Mouse (Mus musculus): ENCODE results near the gene Eif2b4.
"Not testable (repeated sequence)": the region's sequence is repeated elsewhere in the genome, so short reads cannot be mapped to it uniquely, and the experiment has no call there.

Eif2b4 gene

DNA sequence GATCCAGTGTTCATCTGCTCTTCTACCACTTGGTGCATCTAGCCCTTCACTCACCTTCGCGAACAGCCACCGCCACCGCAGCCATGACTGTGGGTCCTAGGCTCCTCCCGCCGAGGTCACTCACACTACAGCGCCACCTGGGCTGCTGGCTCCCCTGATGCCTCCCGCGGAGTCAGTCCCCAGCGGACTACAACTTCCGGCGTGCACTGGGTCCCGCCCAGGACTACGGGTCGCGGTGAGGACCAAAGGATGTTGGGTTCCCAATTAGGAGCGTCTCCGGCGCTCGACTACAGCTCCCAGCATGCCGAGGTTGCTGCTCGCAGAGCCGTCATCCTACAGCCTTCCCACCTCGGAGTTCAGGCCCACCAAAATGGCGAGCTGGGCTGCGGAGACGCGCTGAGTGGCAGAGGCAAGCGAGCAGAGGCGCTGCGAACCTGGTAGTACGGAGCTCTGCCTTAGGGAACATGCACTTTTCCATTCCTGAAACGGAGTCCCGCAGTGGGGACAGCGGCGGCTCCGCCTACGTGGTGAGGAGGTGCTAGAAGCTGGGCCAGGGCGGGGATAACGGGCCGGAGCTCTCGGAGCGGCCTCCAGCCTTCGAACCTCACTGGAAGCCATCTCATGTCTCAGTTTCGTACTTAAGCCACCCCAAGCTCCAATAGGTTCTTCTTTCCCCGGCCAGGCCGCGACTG, at the start of gene Eif2b4, which contains the start of gene Snx17:
Gene Eif2b4, minus strand, starts transcription at position 492 of the 692 bp plus-strand sequence.
Gene Snx17, plus strand, starts transcription at position 289 of the 692 bp plus-strand sequence.
- peak; percentile 98 for DNase-seq (ENCODE audit: low spot score)

DNA sequence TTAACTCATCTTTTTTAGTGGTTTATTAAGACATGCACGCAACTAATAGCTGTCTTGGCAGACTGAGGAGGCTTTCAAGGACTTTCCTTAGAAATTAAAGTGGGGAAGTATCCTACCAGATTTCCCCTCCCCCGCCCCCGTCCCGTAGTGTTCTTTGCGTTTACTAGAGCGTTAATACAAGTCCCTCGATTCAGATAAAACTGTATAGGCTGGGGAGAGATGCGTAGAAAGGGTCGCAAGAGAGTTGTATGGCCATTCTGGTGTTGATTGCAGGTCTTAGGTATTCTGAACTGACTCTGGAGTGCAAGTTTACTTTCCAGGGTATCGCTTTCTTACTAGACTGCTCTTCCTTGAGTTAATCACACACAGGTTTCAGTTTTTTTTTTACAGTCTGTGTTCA, 49.0 kb upstream of the Eif2b4 start:
- DNase-seq (ENCODE audit: low spot score), result no peak

DNA sequence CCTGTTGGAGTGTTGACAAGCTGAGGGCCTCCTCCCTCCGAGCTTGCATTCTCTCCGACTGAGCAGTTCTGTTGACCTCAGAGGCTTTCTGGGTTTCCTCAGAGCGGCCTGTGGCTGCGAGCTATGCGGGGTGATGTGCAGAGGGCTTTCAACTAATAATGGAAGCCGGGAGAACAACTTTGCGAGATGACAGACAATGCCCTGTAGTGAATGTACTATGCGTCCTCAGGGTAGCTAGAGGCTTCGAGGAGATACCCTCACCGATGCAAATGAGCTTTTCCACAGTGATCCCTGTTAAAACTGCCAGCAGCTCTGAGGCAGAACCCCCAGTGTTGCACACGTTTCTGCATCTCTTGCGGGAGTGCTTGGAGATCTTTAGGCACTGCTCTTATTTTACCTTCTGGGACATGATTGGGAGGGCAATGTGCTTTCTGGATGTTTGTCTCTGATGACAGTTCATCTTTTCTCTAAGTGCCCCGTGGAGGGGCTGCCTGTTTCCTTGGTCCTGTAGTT, 48.3 kb upstream of the Eif2b4 start:
- no peak for DNase-seq (ENCODE audit: low spot score)

DNA sequence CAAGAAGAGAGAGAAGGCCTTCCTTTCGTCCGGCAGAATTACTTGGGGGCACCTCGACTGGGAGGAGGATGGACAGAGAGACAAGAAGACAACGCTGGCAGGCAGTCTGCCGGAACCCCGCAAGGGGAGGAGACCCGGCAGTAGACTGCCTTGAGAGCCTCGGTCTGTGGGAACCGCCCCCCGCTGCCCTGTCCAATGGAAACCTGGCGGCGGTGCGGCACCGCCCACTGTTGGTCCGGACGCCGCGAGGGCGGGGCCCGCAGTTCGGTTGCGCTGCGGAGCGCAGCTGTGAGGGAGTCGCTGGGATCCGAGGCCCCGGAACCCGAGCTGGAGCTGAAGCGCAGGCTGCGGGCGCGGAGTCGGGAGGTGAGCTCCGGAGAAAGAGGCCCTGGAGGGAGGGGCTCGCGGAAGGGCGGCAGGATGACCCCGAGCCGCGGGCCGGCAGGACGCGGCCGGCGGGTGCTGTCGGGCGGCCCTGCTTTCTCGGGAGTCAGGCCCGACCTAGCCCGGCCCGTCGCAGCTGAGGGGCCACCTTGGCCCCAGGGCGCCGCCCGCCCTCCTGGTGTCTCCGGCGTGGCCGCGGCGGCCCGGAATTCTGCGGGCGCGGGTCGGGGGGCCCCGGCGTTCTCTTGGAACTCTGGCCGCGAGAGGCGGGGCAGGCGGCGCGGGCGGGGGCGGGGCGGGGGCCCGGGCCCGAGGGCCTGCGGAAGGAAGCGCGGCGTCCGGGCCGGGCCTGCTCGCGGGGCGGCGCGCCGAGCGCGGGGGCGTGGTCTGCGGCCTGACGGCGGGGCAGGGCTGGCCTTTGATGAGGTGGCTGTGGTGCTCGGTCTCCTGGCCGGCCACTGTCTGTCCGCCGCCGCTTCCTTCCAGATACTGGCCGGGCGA, 47.6 kb upstream of the Eif2b4 start, which contains the start of the genes Nrbp1 and Gm9970:
Gene Nrbp1, plus strand, starts transcription at position 228 of the 885 bp plus-strand sequence.
Gene Gm9970, minus strand, starts transcription at position 596 of the 885 bp plus-strand sequence.
- DNase-seq (ENCODE audit: low spot score), result peak; percentile 90

DNA sequence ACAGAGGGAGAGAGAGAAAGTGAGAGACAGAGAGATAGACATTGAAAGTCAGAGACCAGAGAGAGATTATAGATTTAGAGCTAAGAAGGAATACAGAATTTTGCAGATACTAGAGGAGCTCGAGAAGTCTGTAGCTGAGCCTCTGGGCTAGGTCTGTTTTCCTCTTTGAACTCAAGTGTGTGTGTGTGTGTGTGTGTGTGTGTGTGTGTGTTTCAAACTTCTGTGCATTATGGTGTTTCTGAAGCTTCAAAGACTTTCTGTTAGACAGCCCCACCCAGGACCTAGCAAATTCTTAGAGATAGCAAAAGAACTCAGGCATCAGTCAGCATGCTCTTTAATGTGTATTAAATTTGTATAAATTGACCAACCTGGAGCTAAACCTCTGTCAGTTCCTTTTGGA, 33.4 kb upstream of the Eif2b4 start:
- no peak for DNase-seq (ENCODE audit: low spot score)

DNA sequence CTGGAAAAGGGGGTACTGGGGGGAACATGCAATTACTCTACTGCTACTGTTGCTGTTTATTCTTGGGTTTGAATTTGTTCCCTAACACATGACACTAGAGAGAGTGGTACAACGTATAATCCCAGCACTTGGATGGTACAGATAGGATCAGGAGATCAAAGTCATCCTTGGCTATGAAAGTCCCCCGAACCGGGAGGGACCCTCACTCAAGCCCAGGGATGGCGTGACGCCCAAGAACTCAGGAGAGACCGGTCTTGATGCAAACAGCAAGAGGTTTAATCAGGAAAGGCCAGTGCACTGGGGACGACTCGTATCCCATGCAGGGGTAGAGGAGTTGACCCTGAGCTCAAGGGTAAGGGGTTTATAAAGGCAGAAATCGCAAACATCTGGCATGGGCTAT, 29.5 kb upstream of the Eif2b4 start:
- DNase-seq (ENCODE audit: low spot score), result no peak

DNA sequence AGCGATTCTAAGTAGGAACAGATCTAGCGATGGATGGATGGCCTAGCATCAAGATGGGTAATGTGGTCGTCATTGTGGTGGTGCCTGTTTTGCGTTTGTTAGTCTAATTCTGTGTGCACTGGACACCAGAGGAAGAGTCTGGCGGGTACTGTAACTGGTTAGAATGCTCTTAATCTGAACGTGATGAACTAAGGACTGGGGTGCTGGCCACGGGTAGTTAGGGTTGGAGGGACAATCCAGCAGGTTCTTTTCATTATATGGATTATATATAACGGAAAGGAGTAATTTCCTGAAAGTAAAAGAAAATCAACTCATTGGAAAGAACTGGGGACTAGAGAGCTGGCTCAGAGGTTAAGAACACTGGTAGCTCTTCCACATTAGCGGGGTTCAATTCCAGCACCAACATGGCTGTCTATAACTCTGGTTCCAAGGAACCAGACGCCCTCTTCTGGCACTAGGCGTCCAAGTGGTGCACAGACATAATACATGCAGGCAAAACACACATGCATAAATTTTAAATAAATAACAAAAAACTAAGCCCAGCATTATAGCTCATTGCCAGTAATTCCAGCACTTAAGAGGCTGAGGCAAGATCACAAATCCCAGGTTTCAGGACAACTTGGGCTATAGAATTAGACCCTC, 28.2 kb upstream of the Eif2b4 start:
- no peak for DNase-seq (ENCODE audit: low spot score)

DNA sequence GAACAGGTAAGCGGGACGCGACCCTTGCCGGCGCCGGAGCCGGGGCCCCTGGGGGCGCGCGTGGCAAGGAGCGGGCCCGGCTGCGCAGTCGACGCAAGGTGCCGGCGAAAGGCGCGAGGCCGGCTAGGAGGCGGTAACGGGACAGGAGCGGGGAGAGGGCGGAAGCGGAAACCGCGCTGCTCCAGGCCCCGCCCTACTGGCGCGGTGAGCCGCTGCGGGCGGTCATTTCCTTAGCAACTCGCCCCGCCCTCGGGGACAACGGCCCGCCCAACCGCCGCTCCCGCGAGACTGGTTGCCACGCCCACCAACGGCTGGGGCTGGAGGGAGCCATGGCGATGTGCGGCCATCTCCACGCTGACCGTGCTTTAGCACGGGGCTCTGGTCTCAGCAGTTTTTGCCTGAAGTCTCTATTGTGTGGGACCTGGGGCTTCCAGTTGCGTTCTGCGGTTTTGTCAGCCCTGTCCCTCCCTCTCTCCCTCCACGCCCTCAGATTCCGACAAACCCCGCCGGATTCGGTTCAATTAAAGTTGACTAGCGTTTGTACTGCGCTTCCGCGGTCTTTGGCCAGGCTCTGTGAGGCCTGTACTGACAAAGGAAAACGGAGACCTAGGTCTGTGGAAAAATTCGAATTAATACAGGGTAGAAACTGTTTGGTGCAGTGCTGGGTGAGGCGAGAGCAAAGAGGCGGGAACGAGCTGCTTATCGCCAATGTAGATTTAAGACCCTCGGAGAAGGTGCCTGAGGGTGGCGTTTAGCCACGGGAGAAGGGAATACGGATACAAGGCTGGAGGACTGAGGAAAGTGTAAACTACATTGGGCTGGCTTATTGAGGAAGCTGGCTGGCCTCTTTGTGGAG, 27.4 kb upstream of the Eif2b4 start, which contains the start of gene Ppm1g:
Gene Ppm1g, minus strand, starts transcription at position 240 of the 856 bp plus-strand sequence.
- peak; percentile 88 for DNase-seq (ENCODE audit: low spot score)

DNA sequence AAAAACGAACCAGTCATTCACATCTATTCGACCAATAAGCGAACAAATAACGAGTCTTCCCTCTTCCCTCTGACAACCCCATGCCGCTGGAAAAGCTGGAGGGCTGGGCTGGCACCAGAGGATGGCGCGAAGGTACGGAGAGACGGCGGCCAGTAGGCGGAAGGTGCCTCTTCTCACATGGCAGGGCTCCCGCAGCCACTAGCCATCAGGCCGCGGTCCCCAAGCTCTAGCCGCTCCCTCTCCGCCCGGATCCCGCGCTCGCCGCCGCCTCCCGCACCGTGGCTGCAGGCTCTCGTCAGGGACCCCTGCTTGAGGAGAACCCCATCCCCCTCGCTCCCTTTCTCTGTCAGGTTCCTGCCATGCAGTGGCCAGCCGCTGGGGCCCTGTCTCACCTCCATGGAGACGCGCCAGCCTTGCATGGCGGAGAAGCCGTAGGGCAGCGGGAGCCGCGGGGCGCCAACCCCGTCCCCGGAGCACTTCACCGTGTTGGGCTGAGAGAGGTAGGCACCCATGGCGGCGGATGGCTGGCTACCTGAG, 26.7 kb upstream of the Eif2b4 start:
- no peak for DNase-seq (ENCODE audit: low spot score)

DNA sequence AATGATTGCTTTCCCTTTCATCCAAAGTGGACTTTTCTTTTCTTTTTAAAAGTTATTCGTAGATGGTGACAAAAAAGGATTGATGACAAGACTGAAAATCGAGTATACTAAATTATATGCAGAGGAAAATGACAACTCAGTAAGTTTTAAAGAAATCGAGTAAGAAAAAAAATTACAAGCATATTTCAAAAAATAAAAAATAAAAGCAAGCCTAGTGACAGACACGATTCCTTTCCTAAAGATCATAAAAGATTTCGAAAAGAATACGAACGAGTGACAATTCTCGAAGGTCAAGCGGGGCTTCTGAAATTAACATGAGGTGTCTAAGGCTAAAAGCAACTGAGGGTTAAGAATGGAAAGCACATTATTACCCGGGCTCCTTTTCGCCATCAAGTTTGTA, 26.2 kb upstream of the Eif2b4 start:
- DNase-seq (ENCODE audit: low spot score), result no peak

DNA sequence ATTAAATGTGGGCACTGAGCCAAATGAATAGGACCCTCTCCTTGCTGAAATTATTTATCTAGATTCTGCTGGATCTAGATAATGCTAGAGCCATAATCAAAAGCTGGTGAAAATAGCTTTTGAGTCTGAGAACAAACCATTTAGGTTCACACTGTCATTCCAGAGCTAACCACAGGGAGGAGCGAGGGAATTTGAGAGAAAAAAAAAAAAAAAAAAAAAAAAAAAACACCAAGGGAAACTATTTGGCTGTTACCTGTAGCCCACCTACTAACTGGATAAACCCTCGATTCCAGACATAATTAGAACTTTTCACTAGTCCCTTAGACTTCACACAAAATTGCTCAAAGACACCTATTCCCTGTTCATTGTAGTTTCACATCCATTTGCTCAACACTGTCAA, 25.8 kb upstream of the Eif2b4 start:
- no peak for DNase-seq (ENCODE audit: low spot score)

DNA sequence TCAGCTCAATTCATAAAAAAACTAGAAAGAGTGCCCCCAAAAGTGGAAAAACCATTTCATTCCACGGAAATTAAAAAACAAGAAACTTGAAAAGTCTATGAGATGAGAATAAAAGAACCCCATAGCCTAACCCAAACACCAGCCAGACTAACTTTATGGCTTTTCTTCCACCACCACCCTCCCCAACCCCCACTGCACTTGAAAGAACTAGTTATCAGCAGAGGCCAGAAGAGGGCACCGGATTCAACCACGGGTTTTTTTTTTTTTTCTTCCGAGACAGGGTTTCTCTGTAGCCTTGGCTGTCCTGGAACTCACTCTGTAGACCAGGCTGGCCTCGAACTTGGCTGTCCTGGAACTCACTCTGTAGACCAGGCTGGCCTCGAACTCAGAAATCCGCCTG, 25.1 kb upstream of the Eif2b4 start:
- no peak for DNase-seq (ENCODE audit: low spot score)

DNA sequence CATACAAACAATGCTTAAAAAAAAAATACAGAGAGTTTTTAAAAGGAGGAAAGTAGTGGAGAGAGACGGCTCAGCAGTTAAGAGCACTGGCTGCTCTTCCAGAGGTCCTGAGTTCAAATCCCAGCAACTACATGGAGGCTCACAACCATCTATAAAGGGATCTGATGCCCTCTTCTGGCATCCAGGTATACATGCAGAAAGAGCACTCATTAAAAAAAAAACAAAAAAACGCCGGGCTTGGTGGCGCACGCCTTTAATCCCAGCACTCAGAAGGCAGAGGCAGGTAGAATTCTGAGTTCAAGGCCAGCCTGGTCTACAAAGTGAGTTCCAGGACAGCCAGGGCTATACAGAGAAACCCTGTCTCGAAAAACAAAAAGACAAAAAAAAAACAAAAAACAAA, 23.3 kb upstream of the Eif2b4 start:
- not testable (repeated sequence) for DNase-seq (ENCODE audit: low spot score)

DNA sequence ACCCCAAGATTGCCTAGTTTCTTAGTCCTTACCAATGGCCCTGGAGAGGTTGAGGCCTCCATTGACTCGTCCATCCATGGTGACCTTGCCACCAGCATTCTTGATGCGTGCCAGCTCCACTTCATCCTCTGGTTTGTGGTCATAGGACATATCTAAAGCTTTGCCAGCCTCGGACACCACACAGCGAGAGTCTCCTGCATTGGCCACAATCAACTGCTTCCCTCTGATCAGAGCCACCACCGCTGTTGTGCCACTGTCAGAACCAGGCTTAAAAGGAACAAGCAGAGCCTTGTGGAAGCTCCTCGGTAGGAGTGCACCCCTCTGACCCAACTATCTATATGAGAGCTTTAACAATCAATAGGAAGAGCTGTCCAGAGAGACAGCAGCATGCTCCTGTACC, 11.2 kb upstream of the Eif2b4 start:
- DNase-seq (ENCODE audit: low spot score), result no peak

DNA sequence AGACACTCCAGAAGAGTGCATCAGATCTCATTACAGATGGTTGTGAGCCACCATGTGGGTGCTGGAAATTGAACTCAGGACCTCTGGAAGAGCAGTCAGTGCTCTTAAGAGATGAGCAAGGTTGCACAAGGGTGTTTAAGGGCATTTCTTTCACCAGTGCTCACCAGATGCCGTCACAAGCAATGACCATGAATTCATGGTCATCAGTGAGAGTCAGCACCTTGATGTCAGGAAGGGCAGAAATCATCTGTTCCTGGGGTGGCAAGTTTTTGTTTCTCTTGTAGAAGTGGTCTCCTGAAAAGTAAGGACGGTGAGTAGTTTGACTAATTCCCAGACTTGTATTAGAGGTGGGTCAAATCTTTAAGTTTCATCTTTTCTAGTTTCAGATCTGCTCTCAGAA, 10.6 kb upstream of the Eif2b4 start:
- no peak for DNase-seq (ENCODE audit: low spot score)

DNA sequence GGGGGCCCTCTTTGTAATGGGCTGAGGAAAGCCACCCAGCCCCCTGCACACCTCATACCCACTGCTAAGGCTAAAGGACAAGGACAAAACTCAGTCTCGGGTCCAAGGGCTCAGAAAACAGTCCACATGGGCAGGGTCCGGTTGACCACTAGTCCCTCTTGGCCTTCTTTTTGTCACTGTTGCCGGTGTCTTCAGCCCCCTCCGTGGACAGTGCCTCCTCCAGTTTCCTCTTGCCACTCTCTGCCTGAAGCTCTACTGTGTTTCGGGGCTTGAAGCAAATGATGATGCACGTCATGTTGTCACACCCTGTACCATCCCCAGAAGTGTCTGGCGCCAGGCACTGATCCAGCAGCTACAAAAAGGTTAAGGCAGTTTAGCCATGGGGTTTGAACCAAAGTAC, 9.7 kb upstream of the Eif2b4 start:
- no peak for DNase-seq (ENCODE audit: low spot score)

DNA sequence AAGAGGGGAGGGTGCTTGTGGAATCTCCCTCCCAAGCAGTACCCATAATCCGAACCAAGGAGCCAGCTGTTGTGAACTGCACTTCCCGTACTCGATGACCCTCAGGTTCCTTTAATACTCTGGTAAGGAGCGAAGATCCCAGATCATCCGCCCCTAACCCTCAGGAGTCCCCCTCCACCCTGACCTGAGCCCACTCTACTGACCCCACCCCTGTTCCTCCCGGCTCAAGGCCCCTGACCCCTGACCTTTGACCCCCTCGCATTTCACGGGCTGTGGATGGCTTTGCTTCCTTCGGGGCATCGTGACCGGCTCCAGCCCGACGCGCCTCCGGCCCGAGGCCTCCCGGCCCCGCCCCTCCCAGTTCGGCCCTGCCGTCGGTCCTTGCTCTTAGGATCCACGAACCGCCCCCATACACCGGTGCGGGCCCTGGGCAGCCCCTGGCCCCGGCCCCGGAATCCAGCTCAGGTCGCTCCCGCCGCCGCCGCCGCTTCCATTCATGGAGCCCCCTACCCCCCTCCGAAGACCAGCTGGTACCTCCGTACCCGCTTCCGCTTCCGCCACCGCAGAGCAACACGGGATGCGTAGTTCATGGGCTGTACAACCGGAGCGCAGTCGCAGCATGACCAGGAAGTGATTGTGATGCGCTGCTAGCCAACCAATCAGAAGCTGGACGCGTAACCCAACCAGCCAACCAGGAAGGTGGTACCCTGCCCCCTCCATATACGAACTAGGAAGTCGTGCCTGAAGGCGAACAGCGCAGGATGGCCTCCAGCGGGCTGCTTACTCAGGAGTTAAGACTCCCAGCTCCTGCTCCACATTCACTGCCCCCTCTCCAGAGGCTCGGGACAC, 8.7 kb upstream of the Eif2b4 start, which contains the start of gene Zfp513:
Gene Zfp513, minus strand, starts transcription at position 562 of the 849 bp plus-strand sequence.
- peak; percentile 98 for DNase-seq (ENCODE audit: low spot score)

DNA sequence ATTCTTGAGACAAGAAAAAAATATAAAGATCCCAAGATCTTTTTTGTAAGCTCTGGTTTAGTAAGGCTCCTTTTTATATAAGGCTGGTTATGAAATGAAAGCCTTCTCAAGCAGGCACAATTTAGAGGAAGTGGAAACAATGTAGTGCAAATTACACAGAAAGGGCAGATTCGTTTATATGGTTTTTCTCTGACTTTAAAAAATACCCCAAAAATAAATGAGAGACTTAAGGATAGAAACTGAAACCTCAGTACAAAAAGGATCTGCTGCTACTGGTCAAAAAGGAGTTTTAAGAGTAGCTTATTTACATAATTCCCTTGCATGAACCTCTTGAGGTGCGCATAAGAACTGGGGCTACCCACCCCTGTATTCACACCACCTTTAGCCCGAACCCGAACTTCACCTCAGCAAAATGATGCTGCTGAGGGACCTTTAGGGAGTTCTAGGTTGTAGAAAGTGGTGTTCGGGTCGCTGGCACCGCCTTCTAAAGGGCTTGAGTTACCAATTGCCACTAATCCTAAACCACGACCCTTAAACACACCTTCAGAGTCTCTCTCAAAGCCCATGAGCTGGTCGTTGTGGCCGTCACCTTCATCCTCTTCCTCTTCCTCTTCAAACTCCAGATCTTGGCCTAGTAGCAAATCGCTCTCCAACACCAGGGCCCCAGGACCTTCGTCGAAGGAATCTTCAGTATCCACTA, 8.0 kb upstream of the Eif2b4 start:
- no peak for DNase-seq (ENCODE audit: low spot score)

DNA sequence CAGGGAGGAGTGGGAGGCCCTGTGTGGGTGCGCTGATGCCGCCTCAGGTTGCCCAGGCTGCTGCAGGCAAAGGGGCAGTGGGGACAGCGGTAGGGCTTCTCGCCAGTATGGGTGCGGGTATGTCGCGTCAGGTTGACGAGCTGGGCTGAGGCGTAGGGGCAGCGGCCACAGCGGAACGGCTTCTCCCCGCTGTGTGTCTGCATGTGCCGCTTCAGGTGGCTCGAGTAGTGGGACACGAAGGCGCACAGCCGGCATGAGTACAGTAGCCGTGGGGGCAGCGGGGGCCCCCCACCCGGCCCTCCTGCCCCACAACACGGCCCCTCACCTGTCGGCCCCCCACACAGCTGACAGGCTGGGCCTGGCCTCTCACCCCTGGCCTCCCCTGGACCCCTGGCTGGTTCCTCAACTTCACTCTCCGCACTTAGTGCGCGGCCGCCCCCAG, 7.1 kb upstream of the Eif2b4 start:
- no peak for DNase-seq (ENCODE audit: low spot score)
